Mouse (Mus musculus) megakaryocyte, embryonic 14.5 days (primary cell): Measurements from ENCODE around the gene Trem2.

ENCODE experiments used
- FLI1 ChIP-seq: IDR thresholded peaks from 2 replicates; pipeline ENCODE4 v1.6.1; 2012; ENCODE audit warnings: low read length, inconsistent platforms, mixed read lengths
- GATA1 ChIP-seq: IDR thresholded peaks from 3 replicates; pipeline ENCODE4 v1.6.1; 2012; ENCODE audit warnings: mixed read lengths, low read length, inconsistent platforms, borderline replicate concordance

GRCm38 (mm10) chr17:48336857-48337256 lies 9.3 kb upstream of the Trem2 start:
- TF ChIP-seq GATA1: peak; percentile 31; the same call in 1 of the 3 replicates
- no peak for TF ChIP-seq FLI1
